29 mouse cellular contexts compared by ENCODE assay signal in the genomic region with DNA sequence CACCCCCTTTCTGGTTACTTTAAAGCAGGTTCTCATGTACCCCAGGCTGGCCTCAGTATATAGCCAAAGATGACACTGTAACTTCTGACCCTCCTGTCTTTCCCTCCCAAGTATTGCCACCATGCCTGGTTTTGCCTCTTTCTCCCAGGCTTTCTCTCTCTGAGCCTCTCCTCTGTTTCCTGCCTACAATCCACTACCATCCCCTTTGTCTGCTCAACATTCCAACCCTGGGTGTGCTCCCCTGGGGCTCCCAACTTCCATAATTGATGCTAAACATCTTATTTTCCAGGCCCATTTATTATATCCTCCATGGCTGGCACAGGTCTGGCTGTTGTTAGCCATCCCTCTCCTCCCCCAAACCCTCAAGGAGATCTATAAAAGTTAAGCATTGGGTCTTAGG.
"Had no signal": no experiment of that assay in that cellular context is flagged by ENCODE, and none has a peak within 500 bp of the region (broad histone marks: within the 10 kb centered on the region; RNA-seq: fewer than 3 reads in every experiment).

No protein-coding gene starts in this region.

- H3K9ac ChIP-seq: limb, embryonic 12.5 days; limb, embryonic 13.5 days; limb, embryonic 15.5 days; liver, embryonic 12.5 days; liver, embryonic 13.5 days; liver, embryonic 14.5 days; liver, embryonic 15.5 days; liver, postnatal 0 days; lung, embryonic 14.5 days; midbrain, embryonic 12.5 days; midbrain, embryonic 13.5 days; midbrain, embryonic 15.5 days; neural tube, embryonic 12.5 days had no signal

- H3K27me3 ChIP-seq: limb, embryonic 12.5 days; limb, embryonic 13.5 days; limb, embryonic 15.5 days; liver, embryonic 12.5 days; liver, embryonic 13.5 days; liver, embryonic 15.5 days; megakaryocyte, embryonic 14.5 days; midbrain, embryonic 12.5 days; midbrain, embryonic 13.5 days; midbrain, embryonic 15.5 days; neural tube, embryonic 12.5 days had no signal

- H3K36me3 ChIP-seq: midbrain, embryonic 15.5 days had no signal

- H3K27ac ChIP-seq: limb, embryonic 10.5 days; limb, embryonic 12.5 days; limb, embryonic 13.5 days; limb, embryonic 15.5 days; liver, embryonic 12.5 days; liver, embryonic 13.5 days; liver, embryonic 14.5 days; liver, embryonic 15.5 days; macrophage; midbrain, embryonic 10.5 days; midbrain, embryonic 12.5 days; midbrain, embryonic 13.5 days; midbrain, embryonic 15.5 days; neural tube, embryonic 12.5 days had no signal

- H3K4me3 ChIP-seq: limb, embryonic 10.5 days; limb, embryonic 12.5 days; limb, embryonic 13.5 days; limb, embryonic 15.5 days; liver, embryonic 12.5 days; liver, embryonic 13.5 days; liver, embryonic 15.5 days; megakaryocyte, embryonic 14.5 days; midbrain, embryonic 10.5 days; midbrain, embryonic 12.5 days; midbrain, embryonic 13.5 days; midbrain, embryonic 15.5 days; neural tube, embryonic 12.5 days had no signal

- H3K4me2 ChIP-seq: limb, embryonic 12.5 days; limb, embryonic 13.5 days; limb, embryonic 15.5 days; liver, embryonic 11.5 days; liver, embryonic 12.5 days; liver, embryonic 13.5 days; liver, embryonic 15.5 days; lung, embryonic 14.5 days; midbrain, embryonic 11.5 days; midbrain, embryonic 12.5 days; midbrain, embryonic 13.5 days; midbrain, embryonic 15.5 days; neural tube, embryonic 12.5 days had no signal

- DNase-seq: left cerebral cortex, postnatal 4 days; liver; liver, embryonic 13.5 days; liver, postnatal 0 days; lung, adult 18-20 months; lung, adult 2 months; lung, embryonic 14.5 days; lung, postnatal 10 days; lung, postnatal 14 days; lung, postnatal 4 days; midbrain, embryonic 14.5 days had no signal

- H3K9me3 ChIP-seq: limb, embryonic 10.5 days; limb, embryonic 12.5 days; limb, embryonic 13.5 days; limb, embryonic 15.5 days; liver, embryonic 12.5 days; liver, embryonic 13.5 days; liver, embryonic 15.5 days; megakaryocyte, embryonic 14.5 days; midbrain, embryonic 10.5 days; midbrain, embryonic 12.5 days; midbrain, embryonic 13.5 days; midbrain, embryonic 15.5 days; neural tube, embryonic 12.5 days had no signal

- ATAC-seq: liver, embryonic 12.5 days; liver, postnatal 0 days; lung, postnatal 0 days; midbrain, embryonic 13.5 days; midbrain, embryonic 15.5 days; midbrain, embryonic 16.5 days had no signal
